Mouse (Mus musculus) urinary bladder, postnatal 25 days (tissue): ENCODE data around the gene Ccr6.
"Not testable (repeated sequence)": the region's sequence is repeated elsewhere in the genome, so short reads cannot be mapped to it uniquely, and the experiment has no call there.

Experiments used
- DNase-seq: peaks from one replicate; pipeline ENCODE4 v3.0.0; 2022; ENCODE audit warnings: low spot score

Gene Ccr6

GRCm38 (mm10) chr17:8234537-8234936 lies 1.3 kb upstream of the Ccr6 start:
- no peak for DNase-seq

DNA sequence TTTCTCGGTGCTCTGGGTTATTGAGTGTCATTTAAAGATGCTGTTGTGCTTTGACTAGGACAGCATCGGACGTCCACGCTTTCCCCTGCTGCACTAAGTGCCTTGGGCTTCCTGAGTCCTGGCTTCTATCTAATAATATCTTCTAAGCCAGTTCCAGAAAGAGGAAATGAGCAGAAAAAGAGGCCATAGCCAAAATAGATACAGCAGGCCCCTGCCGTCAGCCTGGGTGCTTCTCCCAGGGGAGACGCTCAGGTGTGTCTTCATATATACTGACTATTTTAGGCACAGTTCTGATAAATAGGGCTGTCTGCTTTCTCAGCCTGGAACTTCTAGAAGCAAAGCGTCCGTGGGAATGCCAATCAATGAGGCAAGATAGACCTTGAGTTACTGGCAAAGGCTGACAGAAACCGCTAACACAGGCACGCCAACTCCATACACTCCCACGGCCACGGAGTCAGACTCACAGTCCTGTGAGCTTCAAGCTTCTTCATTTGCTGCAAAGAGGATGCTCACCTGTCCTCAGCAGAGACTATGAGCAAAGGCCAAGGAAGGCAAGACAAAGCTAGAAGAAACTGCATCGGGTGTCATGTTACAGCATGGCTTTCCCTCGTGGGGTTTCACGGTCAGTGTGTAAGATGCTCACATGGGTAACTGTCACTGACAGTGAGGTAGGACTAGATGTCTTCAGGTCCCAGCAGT lies 2.3 kb downstream of the Ccr6 start:
- DNase-seq, result no peak

DNA sequence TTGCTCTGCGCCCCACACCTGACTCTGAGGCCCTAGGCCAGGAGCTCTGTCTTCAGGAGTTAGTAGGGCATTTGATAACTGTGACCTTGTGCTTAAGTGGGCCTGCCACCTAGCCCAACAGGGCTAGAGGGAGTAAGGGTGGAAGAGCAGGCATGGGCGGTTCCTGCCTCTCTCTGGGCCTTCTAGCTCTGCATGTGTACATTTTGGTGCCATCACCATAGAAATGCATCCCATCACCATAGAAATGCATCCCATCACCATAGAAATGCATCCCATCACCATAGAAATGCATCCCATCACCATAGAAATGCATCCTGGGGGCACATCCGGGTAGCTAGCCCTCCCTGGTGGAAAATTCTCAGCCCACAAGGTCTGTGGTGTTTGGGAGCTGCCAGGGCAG lies 3.7 kb downstream of the Ccr6 start:
- no peak for DNase-seq

DNA sequence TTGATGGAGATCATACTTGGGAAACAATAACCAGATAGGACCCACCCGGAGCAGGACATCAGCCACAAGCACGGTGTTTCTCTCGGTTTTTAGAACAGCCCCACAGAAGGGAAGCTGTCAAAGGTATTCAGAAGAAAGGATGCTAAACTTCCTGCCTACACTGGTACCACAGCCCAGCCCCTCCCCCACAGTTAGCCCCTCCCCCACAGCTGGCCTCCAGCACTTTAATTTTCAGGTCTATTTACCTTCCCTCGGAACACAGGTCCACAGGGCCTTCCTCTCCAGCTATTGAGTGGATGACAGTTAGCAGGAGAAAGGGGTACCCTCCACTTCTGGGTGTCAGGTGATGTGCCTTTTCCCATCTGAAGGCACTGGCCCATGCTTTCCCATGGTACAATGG lies 4.7 kb downstream of the Ccr6 start:
- DNase-seq, result no peak

DNA sequence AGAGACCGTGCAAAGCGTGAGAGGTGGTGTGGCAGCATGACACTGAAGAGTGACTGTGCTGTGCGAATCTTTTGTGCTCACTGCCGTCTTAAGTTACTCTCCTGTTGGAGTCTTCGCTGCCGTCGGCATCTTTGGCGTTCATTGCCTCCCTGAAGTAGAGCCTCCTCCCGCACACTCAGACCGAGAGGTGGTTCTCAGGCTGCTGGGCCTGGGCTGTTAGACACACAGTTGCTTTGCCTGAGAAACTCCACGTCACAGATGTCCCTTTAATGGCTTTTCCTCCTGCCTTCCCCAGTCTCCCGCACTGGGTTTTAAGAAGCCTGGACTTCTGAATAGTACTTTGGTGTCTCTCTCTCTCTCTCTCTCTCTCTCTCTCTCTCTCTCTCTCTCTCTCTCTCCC lies 5.8 kb downstream of the Ccr6 start:
- DNase-seq, result no peak

GRCm38 (mm10) chr17:8242186-8242585 lies 6.3 kb downstream of the Ccr6 start:
- DNase-seq, result no peak

DNA sequence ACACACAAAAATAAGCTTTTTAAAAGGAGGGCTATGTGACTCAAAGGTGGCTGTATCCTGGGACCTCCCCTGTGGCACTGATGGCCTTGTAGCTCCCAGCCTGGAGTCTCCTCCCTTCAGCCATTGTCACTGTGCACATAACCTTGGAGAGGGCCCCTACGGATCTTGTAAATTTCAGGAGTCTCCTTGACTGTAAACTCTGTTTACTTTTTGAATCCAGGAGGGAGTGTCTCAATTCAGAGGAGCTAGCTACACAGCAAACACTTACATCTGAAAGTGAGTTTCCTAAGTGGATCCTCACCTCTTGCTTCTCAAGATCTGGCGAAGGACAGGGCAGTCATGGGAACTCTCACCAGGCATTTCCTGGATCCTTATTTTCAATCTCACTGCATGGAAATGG lies 8.3 kb downstream of the Ccr6 start:
- DNase-seq, result no peak

GRCm38 (mm10) chr17:8246102-8246754 lies 10.4 kb downstream of the Ccr6 start:
- no peak for DNase-seq

DNA sequence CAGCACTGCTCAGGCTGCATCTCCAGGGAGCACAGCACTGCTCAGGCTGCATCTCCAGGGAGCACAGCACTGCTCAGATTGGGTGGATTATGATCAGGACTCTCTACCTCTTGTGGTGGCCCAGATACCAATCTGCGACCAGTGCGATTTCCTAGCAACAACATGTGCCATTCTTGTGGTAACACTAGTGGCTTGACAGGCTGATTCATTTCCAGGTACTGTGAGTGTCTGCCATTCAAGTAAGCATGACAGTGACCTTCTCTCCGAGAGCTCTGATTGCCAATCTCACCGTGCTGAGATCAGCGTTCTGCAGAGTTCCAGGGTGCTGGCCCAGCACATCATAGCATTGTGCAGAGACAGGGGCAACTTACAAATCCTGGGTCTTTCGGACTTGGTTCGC lies 15.9 kb downstream of the Ccr6 start:
- no peak for DNase-seq

DNA sequence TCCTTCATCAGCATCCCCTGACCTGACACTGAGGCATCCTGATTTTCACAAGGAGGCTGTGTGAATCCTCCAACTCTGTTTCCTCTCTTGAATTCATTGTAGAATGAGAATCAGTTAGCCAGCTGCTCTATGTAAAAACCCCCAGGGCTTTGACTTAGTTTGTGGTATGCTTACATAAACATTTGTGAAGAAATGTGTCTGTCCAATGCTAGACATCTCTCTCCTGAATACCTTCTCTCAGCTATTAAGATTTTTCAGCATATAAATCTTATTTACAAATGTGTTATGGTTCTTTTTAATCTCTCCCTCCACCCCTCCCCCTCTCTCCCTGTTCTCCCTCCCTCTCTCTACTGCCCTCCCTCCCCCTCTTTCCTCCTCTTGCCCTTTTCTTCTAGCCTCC lies 18.4 kb downstream of the Ccr6 start:
- no peak for DNase-seq

DNA sequence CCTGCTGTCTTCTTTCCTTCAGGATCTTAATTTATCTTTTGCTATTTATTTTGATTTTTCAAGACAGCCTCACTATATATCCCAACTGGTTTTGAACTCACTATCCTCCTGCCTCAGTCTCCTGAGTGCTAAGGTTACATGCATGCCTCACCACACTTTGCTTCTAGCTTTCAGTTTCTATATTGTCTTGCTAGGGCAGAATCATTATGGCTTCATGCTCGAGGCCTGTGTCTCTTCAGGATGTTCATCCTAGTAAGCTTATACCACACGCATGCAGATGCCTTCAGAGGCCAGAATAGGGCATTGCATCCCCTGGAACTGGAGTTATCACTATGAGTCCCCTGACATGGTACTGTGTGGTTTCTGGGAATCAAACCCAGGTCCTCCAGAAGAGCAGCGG lies 19.1 kb downstream of the Ccr6 start:
- no peak for DNase-seq

DNA sequence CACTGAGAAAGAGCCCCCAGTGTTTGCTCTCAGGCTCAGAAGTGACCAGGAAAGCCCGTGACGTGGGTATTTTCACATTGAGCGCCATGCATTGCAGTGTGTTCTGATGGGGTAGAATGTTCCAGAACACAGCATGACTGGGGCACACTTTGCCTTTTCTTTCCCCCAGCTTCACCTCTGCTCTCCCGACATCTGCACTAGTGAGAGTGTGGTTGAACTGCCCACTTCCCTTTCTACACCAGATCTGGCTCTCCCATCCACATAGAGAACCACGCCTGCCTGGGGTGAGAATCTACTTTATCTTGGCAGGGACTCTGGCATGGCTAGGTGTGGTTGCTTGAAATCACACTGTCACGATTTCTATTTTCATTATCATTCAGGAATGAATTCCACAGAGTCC lies 19.7 kb downstream of the Ccr6 start:
- no peak for DNase-seq

DNA sequence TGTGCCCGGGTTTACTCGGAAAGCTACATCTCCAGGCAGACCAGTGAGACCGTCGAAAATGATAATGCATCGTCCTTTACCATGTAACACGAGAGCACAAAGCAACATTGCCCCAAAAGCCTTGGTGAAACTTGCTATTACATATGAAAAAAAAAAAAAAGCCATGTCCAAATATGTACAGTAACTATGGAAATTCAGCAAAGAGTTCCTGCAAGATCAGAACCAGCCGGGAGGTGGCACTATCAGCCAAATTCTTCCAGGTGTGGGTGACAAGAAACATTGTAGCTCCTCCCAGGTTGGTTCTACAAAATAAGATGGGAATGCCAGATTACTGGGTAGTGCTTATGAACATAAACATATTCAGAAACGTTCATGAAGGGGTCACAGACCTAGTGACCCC lies 21.1 kb downstream of the Ccr6 start:
- no peak for DNase-seq

- not testable (repeated sequence) for DNase-seq
Measured at GRCm38 (mm10) chr17:8264638-8265037, 28.8 kb downstream of the Ccr6 start.

- DNase-seq, result no peak
Measured at GRCm38 (mm10) chr17:8272054-8272749, 36.4 kb downstream of the Ccr6 start.

DNA sequence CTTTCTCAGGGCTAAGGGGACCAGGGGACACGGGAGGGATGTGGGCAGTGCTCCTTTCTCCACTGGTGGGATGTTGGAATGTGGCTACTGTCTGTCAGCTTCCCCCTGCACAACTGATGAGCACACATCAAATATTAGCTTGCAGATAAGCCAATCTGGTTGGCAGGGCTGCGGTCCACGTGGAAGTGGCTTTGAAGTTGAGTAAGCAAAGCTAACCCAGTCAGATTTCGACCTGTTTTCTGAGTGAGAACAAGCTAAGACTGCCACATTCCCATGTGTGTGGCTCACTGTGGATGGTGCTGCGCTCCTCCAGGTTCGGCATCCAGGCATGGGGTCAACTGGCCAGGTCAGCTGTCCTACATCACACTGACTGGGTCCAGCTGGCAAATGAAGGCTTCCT lies 37.1 kb downstream of the Ccr6 start:
- DNase-seq, result no peak

DNA sequence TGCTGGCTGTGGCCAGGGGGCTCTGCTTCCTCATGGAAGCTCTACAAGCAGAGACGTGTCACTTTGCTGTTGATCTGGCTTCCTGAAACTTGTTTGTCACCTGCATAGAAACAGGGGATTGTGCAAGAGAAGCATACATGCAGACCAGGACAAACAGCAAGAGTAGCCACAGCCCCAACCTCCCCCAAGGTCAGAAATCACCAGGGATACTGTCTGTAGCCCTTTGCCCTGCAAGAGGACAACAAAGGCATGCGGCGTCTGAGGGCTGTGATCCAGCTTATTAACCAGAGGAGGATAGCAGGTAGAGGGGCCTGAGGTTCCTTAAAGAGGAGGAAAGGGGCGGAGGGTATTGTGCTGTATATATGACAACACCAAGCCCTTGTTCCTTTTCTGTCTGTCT lies 40.2 kb downstream of the Ccr6 start:
- DNase-seq, result no peak

GRCm38 (mm10) chr17:8276680-8277079 lies 40.8 kb downstream of the Ccr6 start:
- DNase-seq, result no peak

DNA sequence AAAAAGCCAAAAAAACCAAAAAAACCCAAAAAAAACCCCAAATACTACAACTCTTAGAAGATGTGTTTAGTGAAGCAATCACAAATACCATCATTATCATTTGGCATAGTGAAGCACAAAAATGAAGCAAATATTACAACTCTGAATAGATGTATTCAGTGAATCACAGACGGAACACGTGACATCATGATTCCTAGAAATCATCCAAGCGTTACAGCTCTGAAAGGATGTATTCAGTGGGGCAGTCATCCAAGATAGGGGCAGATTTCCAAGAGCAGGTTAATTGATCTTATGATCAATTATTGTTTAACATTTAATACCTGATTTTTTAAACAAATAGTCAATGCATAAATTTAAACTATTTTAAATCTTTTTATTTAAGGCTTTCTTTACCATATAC lies 41.4 kb downstream of the Ccr6 start:
- DNase-seq, result no peak

DNA sequence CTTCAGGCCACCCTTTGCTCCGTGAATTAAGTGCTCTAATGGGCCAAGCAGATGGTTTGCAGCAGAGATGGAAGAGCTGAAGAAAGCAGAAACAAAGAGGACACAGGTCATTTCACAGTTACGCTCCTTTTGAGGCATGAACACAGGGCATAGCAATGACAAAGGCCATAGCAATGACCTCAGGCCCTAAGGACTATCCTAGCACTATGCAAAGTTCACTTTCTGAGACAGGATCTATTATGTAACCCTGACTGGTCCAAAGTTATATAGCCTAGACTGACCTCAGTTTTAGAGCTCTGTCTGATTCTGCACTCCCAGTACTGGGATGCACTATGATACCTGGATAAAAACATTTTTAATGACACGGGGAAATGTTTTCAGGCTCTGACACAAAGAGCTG lies 42.5 kb downstream of the Ccr6 start:
- no peak for DNase-seq

GRCm38 (mm10) chr17:8282821-8283525 lies 47.1 kb downstream of the Ccr6 start, which contains the start of gene Mpc1:
TSS of gene Mpc1 (plus strand) at chr17:8282904.
- DNase-seq, result peak; percentile 56

- DNase-seq, result peak; percentile 91
Measured at GRCm38 (mm10) chr17:8283526-8284253, 47.8 kb downstream of the Ccr6 start.
